Mouse (Mus musculus) neural tube, embryonic 14.5 days (tissue): ENCODE measurements around the gene Sclt1. TPM values are rescaled to one million over a fixed set of nuclear protein-coding genes. Genes with fewer than 3 reads are reported as not detected.

Experiments used
- polyA plus RNA-seq: library from polyadenylated mRNA; unstranded; fragments of >200 nt; fragmentation: Nextera tagmentation; extraction: Ambion mirVana; gene quantifications from 2 replicates; pipeline ENCODE4 v1.2.1, GENCODE M21; 2014

Sclt1 gene
- polyA plus RNA-seq, 1 experiment from 2014 or later: 25.6 TPM

Other genes starting within 250 kb of the Sclt1 start
- gene Jade1, start 186.8 kb downstream of the Sclt1 start, polyA plus RNA-seq: 11.6 and 13.8 TPM in 2 replicates
- 13.3 and 14.1 TPM in 2 replicates for gene D3Ertd751e, start 97 bp upstream of the Sclt1 start, polyA plus RNA-seq